Mouse (Mus musculus): ENCODE measurements around the gene Fam98b.

Gene Fam98b

DNA sequence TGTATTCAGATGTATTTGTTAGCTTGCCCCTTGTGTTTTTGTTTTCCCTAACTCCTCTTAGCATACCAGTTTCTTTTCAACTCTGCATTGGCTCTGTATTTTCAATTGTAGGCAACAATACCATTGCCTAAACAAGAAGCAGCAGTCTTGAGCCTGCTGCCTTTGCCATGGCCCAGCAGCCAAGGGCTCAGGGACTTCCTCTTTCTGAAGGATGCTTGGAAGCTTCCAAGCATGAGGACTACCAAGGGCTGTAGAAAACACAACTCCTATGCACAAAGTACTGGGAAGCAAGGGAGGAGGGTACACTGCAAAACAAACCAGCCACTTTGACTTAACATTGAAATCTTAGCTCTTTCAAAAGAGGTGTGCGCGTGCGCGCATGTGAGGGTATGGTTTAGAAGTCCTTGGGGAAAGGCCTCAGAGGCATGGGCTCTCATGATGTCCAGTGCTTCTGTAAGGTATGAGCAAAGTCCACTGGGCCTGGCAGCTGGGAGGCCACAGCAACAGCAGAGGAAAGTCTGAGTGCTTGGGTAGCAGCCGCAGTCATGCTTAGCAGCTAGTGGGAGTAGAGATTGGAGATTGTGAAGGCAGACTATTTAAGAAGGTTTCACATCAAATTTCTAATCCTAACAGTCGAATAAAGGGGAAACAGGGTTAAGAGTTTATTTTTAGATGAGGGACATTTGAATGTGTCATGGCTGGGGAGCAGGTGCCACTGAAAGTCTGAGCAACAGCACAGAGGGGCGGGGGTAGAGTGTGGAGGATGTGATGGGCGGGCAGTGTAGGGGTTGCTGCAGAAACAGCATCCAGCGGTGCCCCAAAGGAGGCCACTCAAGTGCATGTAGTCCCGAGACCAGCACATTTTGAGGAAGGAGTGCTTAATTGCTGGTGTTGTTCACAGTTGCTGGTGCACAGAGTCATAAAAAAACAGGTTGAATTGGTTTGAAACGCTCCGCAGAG is 54.1 kb downstream of the Fam98b start:
- DNase-seq (ENCODE audit: low spot score in 2 of 2) = no peak

DNA sequence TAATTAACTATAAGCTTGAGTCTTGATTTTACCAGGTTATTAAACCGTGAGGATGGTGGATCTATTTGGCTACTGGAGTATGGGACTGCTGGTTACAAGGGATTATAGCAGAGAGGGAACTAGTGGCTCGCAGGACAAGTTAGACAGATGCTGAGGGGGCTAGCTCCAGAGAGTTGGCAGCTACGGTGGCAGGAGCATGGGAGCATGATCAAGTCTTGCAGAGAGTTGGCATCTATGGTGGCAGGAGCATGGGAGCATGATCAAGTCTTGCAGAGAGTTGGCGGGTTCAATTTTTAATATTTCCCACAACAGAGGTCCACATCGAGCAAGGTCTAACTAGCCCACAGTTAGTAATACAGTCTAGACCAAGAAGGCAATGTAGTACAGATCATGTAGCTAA is 55.4 kb downstream of the Fam98b start:
- no peak for DNase-seq (ENCODE audit: low spot score in 2 of 2)

DNA sequence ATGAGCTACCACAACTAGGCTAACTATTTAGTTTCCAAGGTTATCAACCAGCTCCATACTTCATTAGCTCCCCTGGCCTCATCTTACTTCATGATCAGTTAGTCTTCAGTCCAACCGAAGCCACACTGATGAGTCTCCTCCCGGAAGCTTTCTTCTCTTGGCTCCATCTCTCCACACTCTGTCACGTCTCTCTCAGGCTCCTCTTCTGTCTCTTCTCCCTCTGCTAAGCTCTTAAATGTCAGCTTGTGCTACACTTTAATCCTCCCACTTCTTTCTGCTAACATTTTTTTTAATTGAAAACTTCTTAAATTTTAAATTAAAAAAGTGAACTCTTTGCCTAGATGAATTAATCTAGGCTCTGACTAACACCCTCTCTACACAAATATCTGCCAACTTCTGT is 58.4 kb downstream of the Fam98b start:
- DNase-seq (ENCODE audit: low spot score in 2 of 2) = no peak

GRCm38 (mm10) chr2:117309046-117309445 is 59.5 kb downstream of the Fam98b start:
- no peak for DNase-seq (ENCODE audit: low spot score in 2 of 2)

GRCm38 (mm10) chr2:117311349-117311748 is 61.8 kb downstream of the Fam98b start:
- no peak for DNase-seq (ENCODE audit: low spot score in 2 of 2)

DNA sequence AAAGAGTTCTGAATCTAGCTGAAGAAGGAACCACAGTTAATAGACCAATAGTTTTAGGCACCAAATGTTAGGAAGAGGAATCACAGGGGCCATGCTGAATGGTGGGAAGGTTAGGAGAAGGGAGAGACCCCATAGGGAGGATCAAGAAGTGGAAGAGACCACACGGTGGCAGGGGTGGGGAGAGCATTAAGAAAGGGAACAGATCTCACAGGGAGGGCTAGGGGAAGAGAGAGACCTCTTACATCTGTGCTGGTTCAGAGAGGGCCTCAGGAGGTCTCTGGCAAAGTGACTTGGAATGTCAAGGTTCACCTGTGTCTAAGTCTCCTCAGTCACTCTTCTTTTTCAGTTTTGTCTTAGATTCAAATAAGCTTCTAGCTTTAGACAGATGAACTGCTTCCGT is 62.5 kb downstream of the Fam98b start:
- DNase-seq (ENCODE audit: low spot score in 2 of 2) = no peak

DNA sequence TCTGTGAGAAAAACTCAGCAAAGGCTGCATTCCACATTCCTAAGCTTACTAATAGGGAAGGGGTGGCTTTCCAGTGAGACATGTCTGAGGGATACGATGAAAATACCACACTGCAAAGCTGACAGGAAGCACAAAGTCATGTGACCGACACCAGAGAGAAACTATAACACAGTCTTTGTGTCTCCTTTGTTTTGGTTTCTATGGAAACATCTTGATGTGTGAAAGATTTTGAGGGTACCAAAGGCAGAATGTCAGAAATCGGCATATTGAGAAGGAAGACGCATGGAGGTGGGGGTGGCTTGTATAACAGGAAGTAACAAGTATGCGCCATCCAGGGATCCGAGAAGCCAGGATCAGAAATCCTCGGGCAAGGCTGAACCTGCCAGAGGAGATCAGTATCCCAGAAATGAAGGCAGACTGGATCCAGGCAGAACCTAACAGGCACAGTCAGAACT is 62.9 kb downstream of the Fam98b start:
- DNase-seq (ENCODE audit: low spot score in 2 of 2) = peak; percentile 35 to 37

GRCm38 (mm10) chr2:117313586-117314235 is 64.2 kb downstream of the Fam98b start:
- DNase-seq (ENCODE audit: low spot score in 2 of 2) = no peak

- DNase-seq (ENCODE audit: low spot score in 2 of 2) = no peak
These were observed 69.5 kb downstream of the Fam98b start for GRCm38 (mm10) chr2:117318991-117319390.

Measured in left cerebral cortex, adult 9 months (tissue).